Mouse (Mus musculus) liver, postnatal 0 days (tissue): ENCODE results near the gene Cul7. TPM values are rescaled to one million over a fixed set of nuclear protein-coding genes. Genes with fewer than 3 reads are reported as not detected.

Experiments used
- ATAC-seq: fragments of 200-750 bp; cut with Nextera tagmentation; 2 replicates; pipeline ENCODE4 v1.8.0; 2017; ENCODE audit warnings: mild to moderate bottlenecking, moderate library complexity
- DNase-seq: peaks from one replicate; pipeline ENCODE4 v3.0.0-alpha.2; 2016
- H3K27ac ChIP-seq: fragments of 300-500 bp; sonication (generic); 2 replicates; pipeline ENCODE4 v1.5.1; 2014; ENCODE audit warnings: antibody characterized with exemption, moderate library complexity, mild to moderate bottlenecking, low read depth
- H3K27me3 ChIP-seq: fragments of 300-500 bp; sonication (generic); 2 replicates; pipeline ENCODE4 v1.6.1; 2014; ENCODE audit warnings: low read length, control low read depth, mixed read lengths; ENCODE audit not compliant: insufficient read depth
- H3K36me3 ChIP-seq: fragments of 300-500 bp; sonication (generic); replicated peaks from 2 replicates; pipeline ENCODE4 v1.6.1; 2014; ENCODE audit warnings: mild to moderate bottlenecking, control low read depth, low read length, moderate library complexity, mixed read lengths; ENCODE audit not compliant: insufficient read depth
- H3K4me1 ChIP-seq: fragments of 300-500 bp; sonication (generic); 2 replicates; pipeline ENCODE4 v1.6.1; 2014; ENCODE audit warnings: antibody characterized with exemption, mild to moderate bottlenecking, control low read depth; ENCODE audit not compliant: insufficient read depth
- H3K4me2 ChIP-seq: fragments of 300-500 bp; sonication (generic); 2 replicates; pipeline ENCODE4 v1.6.1; 2014; ENCODE audit warnings: low read depth, mild to moderate bottlenecking, low read length, moderate library complexity, mixed read lengths
- H3K4me3 ChIP-seq: fragments of 300-500 bp; sonication (generic); 2 replicates; pipeline ENCODE4 v1.5.1; 2014; ENCODE audit warnings: low read depth, low read length
- H3K9ac ChIP-seq: fragments of 300-500 bp; sonication (generic); replicated peaks from 2 replicates; pipeline ENCODE4 v1.6.1; 2014; ENCODE audit warnings: mild to moderate bottlenecking, moderate library complexity
- H3K9me3 ChIP-seq: fragments of 300-500 bp; sonication (generic); 2 replicates; pipeline ENCODE4 v1.6.1; 2016; ENCODE audit warnings: mild to moderate bottlenecking, control low read depth, low read length, mixed read lengths
- CTCF ChIP-seq: sonication (generic); IDR thresholded peaks from 2 replicates; pipeline ENCODE4 v1.5.1; 2016; ENCODE audit warnings: antibody characterized with exemption, low read depth
- EP300 ChIP-seq: IDR thresholded peaks from 2 replicates; pipeline ENCODE4 v1.6.1; 2016; ENCODE audit warnings: antibody characterized with exemption, low read depth, mild to moderate bottlenecking
- WGBS: fragments of 180-500 bp; shearing (Covaris S2); extraction: QIAGEN DNeasy Blood & Tissue Kit; methylation state at CpG from one replicate; pipeline ENCODE4 v1.1.7; 2014; ENCODE audit not compliant: insufficient replicate concordance; 5-methylcytosine and 5-hydroxymethylcytosine counted together
- polyA plus RNA-seq: library from polyadenylated mRNA; unstranded; fragments of >200 nt; fragmentation: Nextera tagmentation; extraction: Ambion mirVana; gene quantifications from 2 replicates; pipeline ENCODE4 v1.2.1, GENCODE M21; 2015

Cul7 gene
- polyA plus RNA-seq, 1 experiment from 2014 or later, result 6.2 TPM

- Histone ChIP-seq H3K4me1 (no peaks in the 10 kb centered on the region), H3K9me3 (no peaks in the 10 kb centered on the region), H3K27ac (no peak overlapping the region), H3K9ac (no peak overlapping the region), H3K27me3 (no peaks in the 10 kb centered on the region), H3K4me2 (no peak overlapping the region), H3K36me3 (peaks cover 7% of the 10 kb centered on the region; the same call in 1 of the 2 replicates), H3K4me3 (no peak overlapping the region)
- DNase-seq (no peak), ATAC-seq (no peak)
- WGBS, result 82% methylated on average over 1 of the region's 1 CpGs
- TF ChIP-seq EP300 (no peak), CTCF (no peak)
These were observed 44.5 kb downstream of the Cul7 start for GRCm38 (mm10) chr17:46694517-46695063.

- no peaks in the 10 kb centered on the region for H3K27me3 ChIP-seq
- H3K27ac ChIP-seq, result no peak overlapping the region
- DNase-seq (no peak), ATAC-seq (no peak)
- TF ChIP-seq EP300 (no peak), CTCF (no peak)
- H3K9me3 ChIP-seq, result no peaks in the 10 kb centered on the region
- no peak overlapping the region for H3K4me2 ChIP-seq
- no peak overlapping the region for H3K9ac ChIP-seq
- peaks cover 8% of the 10 kb centered on the region for H3K4me1 ChIP-seq
- H3K4me3 ChIP-seq, result no peak overlapping the region
- peaks cover 7% of the 10 kb centered on the region for H3K36me3 ChIP-seq
- WGBS, result 85% methylated on average over 6 of the region's 6 CpGs
These were observed 48.4 kb downstream of the Cul7 start for GRCm38 (mm10) chr17:46698515-46698914.

GRCm38 (mm10) chr17:46699245-46699644 lies 49.1 kb downstream of the Cul7 start:
- H3K4me3 ChIP-seq, result no peak overlapping the region
- no peaks in the 10 kb centered on the region for H3K27me3 ChIP-seq
- no peak overlapping the region for H3K9ac ChIP-seq
- WGBS, result 72% methylated on average over 5 of the region's 5 CpGs
- ATAC-seq, result no peak
- peaks cover 14% of the 10 kb centered on the region for H3K4me1 ChIP-seq
- TF ChIP-seq CTCF (no peak), EP300 (no peak)
- no peak for DNase-seq
- H3K4me2 ChIP-seq, result no peak overlapping the region
- H3K27ac ChIP-seq, result no peak overlapping the region
- H3K36me3 ChIP-seq, result peaks cover 7% of the 10 kb centered on the region
- H3K9me3 ChIP-seq, result no peaks in the 10 kb centered on the region

GRCm38 (mm10) chr17:46699912-46700311 lies 49.8 kb downstream of the Cul7 start:
- H3K9me3 ChIP-seq, result no peaks in the 10 kb centered on the region
- no peaks in the 10 kb centered on the region for H3K27me3 ChIP-seq
- no peak overlapping the region for H3K4me2 ChIP-seq
- H3K27ac ChIP-seq, result no peak overlapping the region
- ATAC-seq (no peak), DNase-seq (no peak)
- TF ChIP-seq EP300, result no peak
- no peak for TF ChIP-seq CTCF
- H3K9ac ChIP-seq, result no peak overlapping the region
- H3K4me3 ChIP-seq, result no peak overlapping the region
- 86% methylated on average over 3 of the region's 3 CpGs for WGBS
- peaks cover 7% of the 10 kb centered on the region for H3K36me3 ChIP-seq
- H3K4me1 ChIP-seq, result peaks cover 14% of the 10 kb centered on the region

- peaks cover 21% of the 10 kb centered on the region for H3K4me1 ChIP-seq
These were observed 51.4 kb downstream of the Cul7 start for GRCm38 (mm10) chr17:46701489-46701888.

GRCm38 (mm10) chr17:46702100-46702499 lies 52.0 kb downstream of the Cul7 start:
- ATAC-seq (no peak), DNase-seq (no peak)
- no peak overlapping the region for H3K4me3 ChIP-seq
- peaks cover 21% of the 10 kb centered on the region for H3K4me1 ChIP-seq
- peaks cover 7% of the 10 kb centered on the region for H3K36me3 ChIP-seq
- H3K4me2 ChIP-seq, result no peak overlapping the region
- no peak overlapping the region for H3K27ac ChIP-seq
- H3K9ac ChIP-seq, result no peak overlapping the region
- no peak for TF ChIP-seq EP300
- no peak for TF ChIP-seq CTCF
- H3K9me3 ChIP-seq, result no peaks in the 10 kb centered on the region
- WGBS, result 80% methylated on average over 12 of the region's 12 CpGs
- H3K27me3 ChIP-seq, result no peaks in the 10 kb centered on the region

More at GRCm38 (mm10) chr17:46701489-46701888, 51.4 kb downstream of the Cul7 start:
- Histone ChIP-seq H3K27ac (no peak overlapping the region), H3K9me3 (no peaks in the 10 kb centered on the region), H3K9ac (no peak overlapping the region), H3K4me2 (no peak overlapping the region), H3K27me3 (no peaks in the 10 kb centered on the region), H3K4me3 (no peak overlapping the region), H3K36me3 (peaks cover 7% of the 10 kb centered on the region)
- TF ChIP-seq CTCF, result no peak
- no peak for TF ChIP-seq EP300
- DNase-seq, result no peak
- WGBS, result 88% methylated on average over 12 of the region's 12 CpGs
- no peak for ATAC-seq
